ENCODE assay signal across 12 mouse cellular contexts in genomic region chr6:38481694-38482371, GRCm38 (mm10). TPM values are rescaled to one million over a fixed set of nuclear protein-coding genes. Genes with fewer than 3 reads are reported as not detected.
A peak's percentile ranks its signal among the peaks of the same experiment; 100 is the strongest.
DNase-seq lines count a peak whose midpoint lies in the region; ATAC-seq lines count a peak whose summit lies in the region.
"Had no signal": no experiment of that assay in that cellular context is flagged by ENCODE, and none has a peak within 500 bp of the region (broad histone marks: within the 10 kb centered on the region; RNA-seq: fewer than 3 reads in every experiment).

No protein-coding gene starts in this region.

- 0 out of 2 replicates have a peak, but pooled peaks cover 2% of the 10 kb centered on the region for H3K36me3 ChIP-seq in hindbrain, embryonic 11.5 days (ENCODE audit: control insufficient read depth, insufficient read depth, low read length)
- peaks cover 61% of the 10 kb centered on the region for H3K36me3 ChIP-seq in hindbrain, embryonic 12.5 days
- H3K36me3 ChIP-seq in intestine, embryonic 15.5 days, result peaks cover 12% of the 10 kb centered on the region

- no peak overlapping the region for H3K27ac ChIP-seq in hindbrain, embryonic 11.5 days (ENCODE audit: low read depth, low read length)
- no peak overlapping the region for H3K27ac ChIP-seq in hindbrain, embryonic 12.5 days
- no peak overlapping the region for H3K27ac ChIP-seq in intestine, embryonic 15.5 days
- H3K27ac ChIP-seq: embryonic facial prominence, embryonic 13.5 days; hindbrain, embryonic 15.5 days; liver, embryonic 15.5 days had no signal

- no peak overlapping the region for H3K4me2 ChIP-seq in hindbrain, embryonic 11.5 days (replicated peaks; ENCODE audit: low read depth, low read length)
- H3K4me2 ChIP-seq in hindbrain, embryonic 12.5 days (replicated peaks), result no peak overlapping the region
- H3K4me2 ChIP-seq in intestine, embryonic 15.5 days (replicated peaks), result no peak overlapping the region
- H3K4me2 ChIP-seq: embryonic facial prominence, embryonic 13.5 days; hindbrain, embryonic 15.5 days; liver, embryonic 15.5 days had no signal

- H3K9ac ChIP-seq in hindbrain, embryonic 11.5 days (ENCODE audit: low read depth, low read length), result no peak overlapping the region
- H3K9ac ChIP-seq in hindbrain, embryonic 12.5 days, result no peak overlapping the region
- H3K9ac ChIP-seq in intestine, embryonic 15.5 days, result no peak overlapping the region
- H3K9ac ChIP-seq: embryonic facial prominence, embryonic 13.5 days; hindbrain, embryonic 15.5 days; liver, embryonic 15.5 days had no signal

- ATAC-seq in hindbrain, embryonic 11.5 days (ENCODE audit: low FRiP score), result no peak
- ATAC-seq in hindbrain, embryonic 12.5 days (ENCODE audit: low FRiP score), result no peak
- ATAC-seq in intestine, embryonic 15.5 days, result no peak

- H3K4me3 ChIP-seq in hindbrain, embryonic 11.5 days (ENCODE audit: low read depth, low read length), result no peak overlapping the region
- H3K4me3 ChIP-seq in hindbrain, embryonic 12.5 days, result no peak overlapping the region
- no peak overlapping the region for H3K4me3 ChIP-seq in intestine, embryonic 15.5 days (replicated peaks)
- H3K4me3 ChIP-seq: embryonic facial prominence, embryonic 13.5 days; hindbrain, embryonic 15.5 days; liver, embryonic 15.5 days had no signal

- no peaks in the 10 kb centered on the region for H3K9me3 ChIP-seq in hindbrain, embryonic 11.5 days (ENCODE audit: control insufficient read depth, low read length)
- H3K9me3 ChIP-seq in hindbrain, embryonic 12.5 days (replicated peaks), result no peaks in the 10 kb centered on the region
- no peaks in the 10 kb centered on the region for H3K9me3 ChIP-seq in intestine, embryonic 15.5 days
- H3K9me3 ChIP-seq: embryonic facial prominence, embryonic 13.5 days; hindbrain, embryonic 15.5 days; liver, embryonic 15.5 days had no signal

- no peaks in the 10 kb centered on the region for H3K27me3 ChIP-seq in hindbrain, embryonic 11.5 days (ENCODE audit: control insufficient read depth, insufficient read depth, low read length)
- H3K27me3 ChIP-seq in hindbrain, embryonic 12.5 days, result no peaks in the 10 kb centered on the region
- no peaks in the 10 kb centered on the region for H3K27me3 ChIP-seq in intestine, embryonic 15.5 days (replicated peaks)
- H3K27me3 ChIP-seq: embryonic facial prominence, embryonic 13.5 days; hindbrain, embryonic 15.5 days; liver, embryonic 15.5 days had no signal

- WGBS in hindbrain, embryonic 11.5 days, result 72% methylated on average over 5 of the region's 5 CpGs
- WGBS in hindbrain, embryonic 12.5 days, result 70% methylated on average over 5 of the region's 5 CpGs
- 70% methylated on average over 5 of the region's 5 CpGs for WGBS in intestine, embryonic 15.5 days

- DNase-seq in hindbrain, embryonic 11.5 days (ENCODE audit: low spot score), result peak; percentile 33
- peak; percentile 70 for DNase-seq in Muller cell, postnatal 12 days (ENCODE audit: inconsistent ontology term)
- peak; percentile 10 for DNase-seq in fibroblast of lung, adult 2 months (ENCODE audit: low read depth)
- peak; percentile 18 for DNase-seq in lung, postnatal 10 days
- no peak for DNase-seq in T-cell, adult 2 months (ENCODE audit: low spot score)
- no peak for DNase-seq in thymus, postnatal 4 days
- DNase-seq: cerebellum, adult 18-20 months had no signal

- H3K4me1 ChIP-seq in hindbrain, embryonic 11.5 days (replicated peaks; ENCODE audit: control insufficient read depth, insufficient read depth, low read length), result no peaks in the 10 kb centered on the region
- no peaks in the 10 kb centered on the region for H3K4me1 ChIP-seq in hindbrain, embryonic 12.5 days
- no peaks in the 10 kb centered on the region for H3K4me1 ChIP-seq in intestine, embryonic 15.5 days (replicated peaks)
- H3K4me1 ChIP-seq: embryonic facial prominence, embryonic 13.5 days; hindbrain, embryonic 15.5 days; liver, embryonic 15.5 days had no signal

RNA-seq across cellular contexts. Expression of gene Ubn2, which starts 48.1 kb away (rescaled TPM):
- polyA plus RNA-seq in hindbrain, embryonic 11.5 days (2014; fragmentation: Nextera tagmentation; extraction: Ambion mirVana), result 19.6 and 27.8 TPM in 2 replicates
- polyA plus RNA-seq in hindbrain, embryonic 12.5 days (2016; fragmentation: Nextera tagmentation; extraction: Ambion mirVana), result 28.0 and 29.8 TPM in 2 replicates
- 9.5 and 11.7 TPM in 2 replicates for polyA plus RNA-seq in intestine, embryonic 15.5 days (2015; fragmentation: Nextera tagmentation; extraction: Ambion mirVana)

RNA-seq across cellular contexts. Expression of gene Fmc1, which starts 51.5 kb away (rescaled TPM):
- polyA plus RNA-seq in hindbrain, embryonic 11.5 days (2014; fragmentation: Nextera tagmentation; extraction: Ambion mirVana), result 118 and 124 TPM in 2 replicates
- 100 and 122 TPM in 2 replicates for polyA plus RNA-seq in hindbrain, embryonic 12.5 days (2016; fragmentation: Nextera tagmentation; extraction: Ambion mirVana)
- 170 and 176 TPM in 2 replicates for polyA plus RNA-seq in intestine, embryonic 15.5 days (2015; fragmentation: Nextera tagmentation; extraction: Ambion mirVana)

Comparison
In these comparisons a context has a peak if more than half of its experiments do, and no peak if none do; other contexts are left out.
1. DNase-seq: peak in hindbrain, embryonic 11.5 days (single experiment), Muller cell, postnatal 12 days (single experiment), fibroblast of lung, adult 2 months (single experiment) and lung, postnatal 10 days (single experiment); none in T-cell, adult 2 months (single experiment) and thymus, postnatal 4 days (single experiment).